Mouse (Mus musculus) heart, adult 9 months (tissue): ENCODE results near the gene Tram2.

ENCODE experiments used
- DNase-seq, 2 experiments: peaks; one replicate each; pipeline ENCODE4 v3.0.0; 2022; ENCODE audit warnings: low spot score in 2 of 2

Gene Tram2

GRCm38 (mm10) chr1:21067536-21068221, 11.3 kb downstream of the Tram2 start:
- DNase-seq: no peak

- DNase-seq: no peak
Measured at GRCm38 (mm10) chr1:21064153-21064552, 14.9 kb downstream of the Tram2 start.

GRCm38 (mm10) chr1:21059385-21060109, 19.5 kb downstream of the Tram2 start:
- DNase-seq: no peak

GRCm38 (mm10) chr1:21053009-21053408, 26.0 kb downstream of the Tram2 start:
- DNase-seq: no peak

- DNase-seq: no peak
Measured at GRCm38 (mm10) chr1:21052608-21053007, 26.4 kb downstream of the Tram2 start.

GRCm38 (mm10) chr1:21052132-21052545, 26.9 kb downstream of the Tram2 start:
- DNase-seq: no peak

- DNase-seq: no peak
Measured at GRCm38 (mm10) chr1:21049005-21049404, 30.0 kb downstream of the Tram2 start.

GRCm38 (mm10) chr1:21048402-21048801, 30.6 kb downstream of the Tram2 start:
- no peak for DNase-seq

- DNase-seq: no peak
Measured at GRCm38 (mm10) chr1:21042461-21042860, 36.6 kb downstream of the Tram2 start.

GRCm38 (mm10) chr1:21040610-21041326, 38.3 kb downstream of the Tram2 start:
- DNase-seq: no peak

- DNase-seq: no peak
Measured at GRCm38 (mm10) chr1:21040173-21040572, 38.9 kb downstream of the Tram2 start.

- no peak for DNase-seq
Measured at GRCm38 (mm10) chr1:21039564-21039963, 39.5 kb downstream of the Tram2 start.

GRCm38 (mm10) chr1:21037881-21038601, 41.0 kb downstream of the Tram2 start:
- no peak for DNase-seq

GRCm38 (mm10) chr1:21035878-21036277, 43.2 kb downstream of the Tram2 start:
- DNase-seq: no peak

- no peak for DNase-seq
Measured at GRCm38 (mm10) chr1:21033792-21034119, 45.3 kb downstream of the Tram2 start.

GRCm38 (mm10) chr1:21033065-21033791, 45.8 kb downstream of the Tram2 start:
- DNase-seq: no peak

GRCm38 (mm10) chr1:21031650-21032049, 47.4 kb downstream of the Tram2 start:
- DNase-seq: no peak

GRCm38 (mm10) chr1:21029000-21029399, 50.0 kb downstream of the Tram2 start:
- no peak for DNase-seq

- no peak for DNase-seq
Measured at GRCm38 (mm10) chr1:21026534-21026933, 52.5 kb downstream of the Tram2 start.

- no peak for DNase-seq
Measured at GRCm38 (mm10) chr1:21025203-21025602, 53.8 kb downstream of the Tram2 start.

GRCm38 (mm10) chr1:21023101-21023500, 55.9 kb downstream of the Tram2 start:
- DNase-seq: peak in 1 of 2 experiments; percentile 16
